Mouse (Mus musculus) olfactory bulb, adult 2 months (tissue): ENCODE data around the gene Dhx33.

Source experiments
- CTCF ChIP-seq: fragments of 200-500 bp; IDR thresholded peaks from 2 replicates; pipeline ENCODE4 v1.5.1; 2012; ENCODE audit warnings: low read depth, mild to moderate bottlenecking, low read length, moderate library complexity; ENCODE audit not compliant: insufficient read depth
- POLR2A ChIP-seq: fragments of 200-500 bp; IDR thresholded peaks from 2 replicates; pipeline ENCODE4 v1.6.1; 2012; ENCODE audit warnings: mild to moderate bottlenecking, low read depth, low read length, moderate library complexity; ENCODE audit not compliant: insufficient read depth

GRCm38 (mm10) chr11:70943651-70944050 is 60.6 kb downstream of the Dhx33 start:
- TF ChIP-seq CTCF (no peak), POLR2A (no peak)
